Mouse (Mus musculus) lung, adult 2 months (tissue): ENCODE measurements at regions not wholly inside any gene's neighbourhood (a gene's known extent, or its start where the extent isn't known, plus 50 kb on each side); places are given as distances from the start of the nearest gene placed in this dataset.

ENCODE experiments used
- CTCF ChIP-seq: fragments of 200-500 bp; IDR thresholded peaks from 2 replicates; pipeline ENCODE4 v1.5.1; 2011; ENCODE audit warnings: mild to moderate bottlenecking, low read length, control low read depth; ENCODE audit not compliant: insufficient read depth
- POLR2A ChIP-seq: fragments of 200-500 bp; IDR thresholded peaks from 2 replicates; pipeline ENCODE4 v1.6.1; 2011; ENCODE audit warnings: low read depth, mild to moderate bottlenecking, control low read depth, low read length, borderline replicate concordance; ENCODE audit errors: extremely low read depth

- TF ChIP-seq CTCF (no peak), POLR2A (no peak)
These were observed 239.5 kb downstream of the Insig2 start for GRCm38 (mm10) chr1:121092870-121093269.
